12 mouse cellular contexts compared by ENCODE assay signal in the genomic region with DNA sequence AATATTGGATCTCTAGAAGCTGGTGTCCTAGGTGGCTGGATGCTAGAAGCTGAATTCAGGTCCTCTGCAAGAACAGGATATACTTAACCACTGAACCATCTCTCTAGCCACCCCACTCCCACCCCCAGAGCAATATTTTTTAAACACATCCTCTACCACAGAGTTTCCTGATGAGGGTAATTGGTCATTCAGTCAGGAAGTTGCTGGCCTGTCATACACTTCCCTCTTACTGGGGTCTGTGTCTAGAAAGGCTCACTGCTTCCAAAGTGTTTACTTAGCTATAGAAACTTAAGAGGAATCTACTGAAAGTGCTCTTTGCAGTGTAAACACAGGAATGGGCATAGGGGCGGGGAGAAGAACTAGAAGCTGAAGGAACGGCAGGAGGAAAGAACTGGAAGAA. TPM values are rescaled to one million over a fixed set of nuclear protein-coding genes. Genes with fewer than 3 reads are reported as not detected.
DNase-seq lines count a peak whose midpoint lies in the region; ATAC-seq and TF ChIP-seq lines count a peak whose summit lies in the region.
"Had no signal": no experiment of that assay in that cellular context is flagged by ENCODE, and none has a peak within 500 bp of the region (broad histone marks: within the 10 kb centered on the region; RNA-seq: fewer than 3 reads in every experiment).

No protein-coding gene starts in this region.

- H3K4me2 ChIP-seq in lung, embryonic 14.5 days = no peak overlapping the region
- no peak overlapping the region for H3K4me2 ChIP-seq in stomach, embryonic 16.5 days (ENCODE audit: low read depth, low read length)
- H3K4me2 ChIP-seq: forebrain, embryonic 15.5 days had no signal

- no peaks in the 10 kb centered on the region for H3K27me3 ChIP-seq in lung, embryonic 14.5 days (ENCODE audit: insufficient read depth, low read length)
- H3K27me3 ChIP-seq in stomach, embryonic 16.5 days (ENCODE audit: control insufficient read depth, insufficient read depth, low read length) = no peaks in the 10 kb centered on the region
- H3K27me3 ChIP-seq: forebrain, embryonic 15.5 days had no signal

- H3K9me3 ChIP-seq in lung, embryonic 14.5 days (ENCODE audit: low read depth, low read length) = no peaks in the 10 kb centered on the region
- H3K9me3 ChIP-seq in stomach, embryonic 16.5 days (replicated peaks; ENCODE audit: control insufficient read depth, low read length) = no peaks in the 10 kb centered on the region
- H3K9me3 ChIP-seq: forebrain, embryonic 15.5 days had no signal

- no peak overlapping the region for H3K9ac ChIP-seq in lung, embryonic 14.5 days
- 0 out of 2 replicates have a peak overlapping the region, but pooled peaks have one; percentile 10 for H3K9ac ChIP-seq in stomach, embryonic 16.5 days (ENCODE audit: low read length)
- H3K9ac ChIP-seq: forebrain, embryonic 15.5 days had no signal

- TF ChIP-seq CTCF in lung, embryonic 14.5 days (IDR thresholded peaks at IDR 0.05; ENCODE audit: low read depth) = no peak

- ATAC-seq in lung, embryonic 14.5 days (ENCODE audit: insufficient read depth) = peak; percentile 50; the same call in 1 of the 2 replicates
- peak; percentile 79 for ATAC-seq in granulocyte monocyte progenitor cell, adult 5-6 weeks (replicated peaks; ENCODE audit: poor library complexity, severe bottlenecking)
- ATAC-seq in stomach, embryonic 16.5 days (ENCODE audit: insufficient read depth, low FRiP score) = no peak
- ATAC-seq: forebrain, embryonic 15.5 days had no signal

- no peak overlapping the region for H3K4me3 ChIP-seq in lung, embryonic 14.5 days (ENCODE audit: low read depth, low read length)
- no peak overlapping the region for H3K4me3 ChIP-seq in stomach, embryonic 16.5 days (replicated peaks; ENCODE audit: low read length)
- H3K4me3 ChIP-seq: forebrain, embryonic 15.5 days had no signal

- 11% methylated on average over 2 of the region's 2 CpGs for WGBS in lung, embryonic 14.5 days
- WGBS in stomach, embryonic 16.5 days = 14% methylated on average over 2 of the region's 2 CpGs

- H3K4me1 ChIP-seq in lung, embryonic 14.5 days (ENCODE audit: insufficient read depth) = peaks cover 18% of the 10 kb centered on the region
- H3K4me1 ChIP-seq in stomach, embryonic 16.5 days (ENCODE audit: control insufficient read depth, insufficient read depth, low read length) = peaks cover 44% of the 10 kb centered on the region
- H3K4me1 ChIP-seq: forebrain, embryonic 15.5 days had no signal

- H3K36me3 ChIP-seq in lung, embryonic 14.5 days (ENCODE audit: insufficient read depth) = no peaks in the 10 kb centered on the region
- no peaks in the 10 kb centered on the region for H3K36me3 ChIP-seq in stomach, embryonic 16.5 days (ENCODE audit: control insufficient read depth, insufficient read depth, low read length)
- H3K36me3 ChIP-seq: forebrain, embryonic 15.5 days had no signal

- H3K27ac ChIP-seq in lung, embryonic 14.5 days (ENCODE audit: low read depth) = peak overlapping the region; percentile 7; the same call in 1 of the 2 replicates
- peak overlapping the region; percentile 54 for H3K27ac ChIP-seq in stomach, embryonic 16.5 days (ENCODE audit: low read length)
- H3K27ac ChIP-seq: forebrain, embryonic 15.5 days had no signal

- DNase-seq in lung, embryonic 14.5 days = peak; percentile 63
- no peak for DNase-seq in lung, adult 18-20 months
- peak; percentile 28 for DNase-seq in lung, postnatal 14 days
- no peak for DNase-seq in urinary bladder, adult 2 months (ENCODE audit: low spot score)
- no peak for DNase-seq in right cerebral cortex, postnatal 36 days (ENCODE audit: low spot score in 2 of 2)
- DNase-seq: cerebellum, adult 8-10 months; heart, postnatal 10 days; kidney, adult 9 months; retina, postnatal 1 day had no signal

RNA-seq across cellular contexts. Expression of gene Myo1e, which starts 30.4 kb away (rescaled TPM):
- polyA plus RNA-seq in lung, embryonic 14.5 days (2014; fragmentation: Nextera tagmentation; extraction: Ambion mirVana) = 27.6 and 31.4 TPM in 2 replicates
- total RNA-seq in granulocyte monocyte progenitor cell, adult 5-6 weeks (2014; fragmentation: Nextera tagmentation) = 0.94 TPM in 1 of 2 replicates, not detected in the other
- total RNA-seq in granulocyte monocyte progenitor cell, adult 5-6 weeks (2017) = 0.17 and 0.21 TPM in 2 replicates
- polyA plus RNA-seq in stomach, embryonic 16.5 days (2015; fragmentation: Nextera tagmentation; extraction: Ambion mirVana) = 34.3 and 37.1 TPM in 2 replicates
- 14.0 and 16.0 TPM in 2 replicates for polyA plus RNA-seq in urinary bladder, adult 2 months (2012; rRNA removed)

Comparison
In these comparisons a context has a peak if more than half of its experiments do, and no peak if none do; other contexts are left out.
1. DNase-seq: peak in lung, embryonic 14.5 days (single experiment) and lung, postnatal 14 days (single experiment); none in lung, adult 18-20 months (0 of 2), urinary bladder, adult 2 months (single experiment) and right cerebral cortex, postnatal 36 days (0 of 2).